Mouse (Mus musculus) bone marrow, adult 2 months (tissue): ENCODE data around the gene Copz2.

Source experiments
- CTCF ChIP-seq: fragments of 200-500 bp; IDR thresholded peaks from 2 replicates; pipeline ENCODE4 v1.5.1; 2011; ENCODE audit warnings: low read length, control low read depth; ENCODE audit not compliant: control insufficient read depth, insufficient read depth
- POLR2A ChIP-seq: fragments of 200-500 bp; IDR thresholded peaks from 2 replicates; pipeline ENCODE4 v1.6.1; 2011; ENCODE audit warnings: low read depth, mild to moderate bottlenecking, control low read depth, low read length, borderline replicate concordance; ENCODE audit not compliant: control insufficient read depth

- TF ChIP-seq CTCF, result no peak
- TF ChIP-seq POLR2A, result no peak
Observed at GRCm38 (mm10) chr11:96908594-96908993, 58.9 kb downstream of the Copz2 start.
